Mouse (Mus musculus): ENCODE measurements at regions not wholly inside any gene's neighbourhood (a gene's known extent, or its start where the extent isn't known, plus 50 kb on each side); places are given as distances from the start of the nearest gene placed in this dataset.

DNA sequence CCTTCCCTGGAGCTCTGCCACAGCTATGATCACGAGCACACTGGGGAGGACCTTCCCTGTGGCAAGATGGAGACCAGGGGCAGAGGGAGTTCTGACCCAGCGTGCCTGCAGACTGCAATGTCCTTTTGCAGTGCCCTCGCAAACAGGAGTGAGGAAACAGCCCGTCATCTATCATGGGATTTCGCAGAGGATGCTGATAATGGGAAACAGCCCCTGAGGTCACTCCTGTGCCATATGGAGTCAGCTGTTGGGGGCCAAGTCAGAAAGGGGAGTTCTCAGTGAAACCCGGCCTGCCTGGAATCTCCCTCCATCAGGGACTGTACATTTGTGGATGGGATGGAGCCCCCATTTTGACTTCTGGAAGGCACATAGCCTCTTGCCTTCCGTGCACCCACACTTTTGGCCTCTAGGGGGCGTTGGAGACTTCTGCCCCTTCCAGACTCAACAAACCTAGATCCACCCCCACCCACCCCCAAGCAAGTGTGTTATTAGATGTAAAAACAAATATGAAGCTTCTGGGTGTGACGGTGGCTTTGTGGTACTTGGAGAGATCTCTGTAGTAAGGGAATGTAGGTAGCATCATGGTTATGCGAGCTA, 98.1 kb downstream of the Kdr start:
- DNase-seq (ENCODE audit: low read depth), result no peak

DNA sequence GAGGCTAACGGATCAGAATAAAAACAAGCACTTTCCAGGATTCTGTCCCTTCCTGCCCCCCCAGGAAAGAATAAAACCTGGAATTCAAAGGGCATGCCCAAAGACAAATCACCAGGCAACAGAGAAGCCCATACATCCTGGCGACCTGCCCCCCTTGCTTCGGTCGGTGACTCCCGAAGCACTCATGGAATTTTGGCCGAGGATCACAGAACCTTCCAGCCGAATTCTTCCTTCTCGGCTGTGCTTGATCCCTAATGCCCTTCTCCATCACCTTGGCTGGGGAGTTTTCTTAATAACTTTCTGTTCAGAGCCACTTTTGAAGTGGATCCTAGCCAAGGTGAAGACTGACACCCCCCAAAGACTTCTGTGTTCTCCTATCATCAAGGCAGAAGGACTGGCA, 99.9 kb downstream of the Kdr start:
- no peak for DNase-seq (ENCODE audit: low read depth)

DNA sequence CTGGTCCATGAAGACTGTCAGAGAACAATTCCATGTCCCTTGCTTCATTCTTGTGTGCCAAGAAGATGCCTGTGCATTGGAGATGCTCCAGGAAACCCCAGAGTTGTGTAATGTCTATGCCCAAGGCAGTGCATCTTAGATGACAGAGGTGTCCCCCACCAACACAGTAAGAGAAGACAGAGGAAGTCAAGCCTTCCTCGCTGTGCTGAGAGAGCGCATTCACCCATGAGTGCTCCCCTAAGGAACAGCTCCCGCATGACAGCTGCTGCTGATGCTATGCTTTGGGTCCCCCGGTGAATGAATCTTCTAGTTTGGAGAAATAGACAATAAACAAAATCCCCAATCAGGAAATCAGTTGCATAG, 100.7 kb downstream of the Kdr start:
- no peak for DNase-seq (ENCODE audit: low read depth)

DNA sequence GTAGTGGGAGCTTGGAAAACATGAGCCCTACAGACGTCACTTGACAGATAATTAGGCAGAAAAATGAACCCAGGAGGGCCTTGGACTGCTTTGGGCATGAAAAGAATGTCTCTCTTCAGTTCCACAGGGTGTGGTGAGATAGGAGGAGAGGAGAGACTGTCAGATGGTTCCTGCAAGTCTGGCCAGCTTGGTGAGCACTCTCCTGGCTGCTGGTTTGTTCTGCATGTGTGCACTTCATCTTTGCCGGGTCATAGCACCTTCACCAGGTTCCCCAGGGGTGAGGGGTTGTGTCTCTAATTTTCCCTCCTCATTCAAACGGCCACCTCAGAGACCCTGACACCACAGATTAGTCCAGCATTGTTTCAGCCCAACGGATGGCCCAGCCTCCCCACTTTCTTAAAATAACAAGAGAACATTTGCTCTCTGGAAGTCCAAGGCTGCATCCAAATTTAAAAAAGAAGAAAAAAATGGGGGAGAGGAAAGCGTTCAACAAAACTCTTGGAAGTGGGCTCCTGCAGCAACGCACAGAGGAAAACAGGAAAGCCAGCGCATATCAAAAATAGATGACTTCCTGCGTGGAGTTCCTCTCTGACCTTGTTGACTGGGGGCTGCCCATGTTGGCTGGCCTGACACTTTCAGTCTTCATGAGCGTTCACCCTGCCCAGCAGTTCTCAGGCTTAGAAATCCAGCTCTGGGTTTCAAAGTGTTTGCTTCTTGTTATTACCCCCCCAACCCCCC, 101.2 kb downstream of the Kdr start:
- DNase-seq (ENCODE audit: low read depth), result no peak

DNA sequence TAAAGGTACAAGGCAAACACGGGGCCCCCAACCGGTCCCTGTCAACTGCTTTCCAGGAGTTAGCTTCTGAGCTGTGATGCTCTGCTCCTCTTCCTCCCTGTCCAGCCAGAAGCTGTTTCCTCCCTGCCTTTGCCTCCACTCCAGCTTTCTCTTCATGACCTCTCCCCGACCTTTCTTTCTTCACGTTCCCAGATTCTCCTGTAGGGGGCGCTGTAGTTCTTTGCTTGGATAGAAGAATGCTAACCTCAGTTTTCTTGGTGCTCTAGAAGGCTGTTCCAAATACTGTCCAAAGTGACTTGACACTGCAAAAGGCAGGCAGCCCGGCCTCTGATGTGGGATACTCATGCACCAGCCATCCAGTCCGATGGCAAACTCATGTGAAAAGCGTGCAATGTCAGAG, 107.1 kb downstream of the Kdr start:
- peak; percentile 88 for DNase-seq (ENCODE audit: low read depth)

DNA sequence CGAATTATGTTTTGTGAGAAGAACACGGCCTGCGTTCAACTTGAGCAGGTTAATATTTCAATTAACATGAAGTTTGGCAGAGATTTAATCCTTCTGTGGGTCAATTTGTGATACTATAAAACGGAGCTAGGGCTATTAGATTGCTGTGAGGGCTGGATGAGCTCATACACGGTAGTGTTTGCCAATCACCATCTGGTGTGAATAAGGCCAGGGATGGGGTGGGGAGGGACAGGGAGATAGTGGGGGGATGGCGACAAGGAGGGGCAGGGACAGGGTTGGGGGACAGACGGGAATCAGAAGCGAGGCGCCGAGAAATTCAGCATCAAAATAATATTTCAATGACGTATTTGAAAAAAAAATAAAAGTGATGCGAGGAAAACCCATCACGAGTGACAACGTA, 107.6 kb downstream of the Kdr start:
- DNase-seq (ENCODE audit: low read depth), result no peak

DNA sequence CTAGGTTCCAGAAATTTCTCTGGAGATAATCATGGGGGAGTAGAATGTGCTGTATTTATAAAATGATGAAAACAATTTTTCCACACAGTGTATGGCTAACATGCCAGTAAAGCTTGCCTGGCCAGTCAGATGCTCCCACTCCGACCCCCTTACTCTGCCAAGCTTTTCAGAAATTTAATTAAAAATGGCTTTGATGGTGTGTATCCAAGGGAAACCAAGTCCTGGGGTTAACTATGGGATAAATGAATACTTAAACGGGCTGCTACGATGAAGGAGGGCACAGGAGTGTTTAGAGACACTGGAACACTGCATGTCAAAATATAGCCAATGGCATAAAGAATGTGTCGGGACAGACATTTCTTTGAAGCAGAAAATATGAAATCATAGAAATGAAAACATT, 108.7 kb downstream of the Kdr start:
- no peak for DNase-seq (ENCODE audit: low read depth)

DNA sequence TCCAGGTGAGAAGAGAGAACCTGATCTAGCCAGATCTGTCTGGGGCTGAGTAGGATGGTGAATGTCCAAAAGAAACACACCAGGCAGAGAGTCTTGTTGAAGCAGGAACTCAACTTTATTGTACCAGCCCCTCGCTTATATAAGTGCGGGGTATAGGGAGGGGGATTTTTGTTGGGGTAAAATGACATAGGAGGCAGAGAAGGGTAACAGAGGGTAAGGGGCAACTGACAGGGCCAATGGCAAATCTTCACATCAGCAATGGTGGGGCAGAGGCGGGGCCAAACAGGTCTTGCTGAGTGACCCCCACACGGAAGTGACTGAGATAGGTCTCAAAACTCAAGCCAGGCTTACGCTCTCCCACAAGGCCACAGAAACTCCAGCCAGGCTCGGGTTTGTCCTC, 113.2 kb downstream of the Kdr start:
- no peak for DNase-seq (ENCODE audit: low read depth)

DNA sequence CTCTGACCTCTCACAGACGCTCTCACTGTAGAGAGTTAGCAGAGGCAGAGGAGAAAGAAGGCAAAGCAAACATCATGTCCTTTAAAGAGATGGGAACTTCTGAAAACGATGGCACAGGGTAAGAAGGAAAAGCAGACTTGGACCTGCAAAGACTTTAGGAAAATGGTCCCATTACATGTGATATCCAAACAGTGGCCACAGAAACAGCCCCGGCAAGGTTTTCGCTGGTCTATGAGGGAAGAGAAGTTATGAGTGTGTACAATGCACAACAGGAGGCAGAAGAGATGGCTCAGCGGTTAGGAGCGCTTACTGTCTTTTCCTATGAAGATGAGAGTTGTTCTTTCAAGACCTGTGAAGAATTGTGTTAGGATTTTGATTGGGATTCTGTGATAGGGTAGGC, 114.9 kb downstream of the Kdr start:
- no peak for DNase-seq (ENCODE audit: low read depth)

DNA sequence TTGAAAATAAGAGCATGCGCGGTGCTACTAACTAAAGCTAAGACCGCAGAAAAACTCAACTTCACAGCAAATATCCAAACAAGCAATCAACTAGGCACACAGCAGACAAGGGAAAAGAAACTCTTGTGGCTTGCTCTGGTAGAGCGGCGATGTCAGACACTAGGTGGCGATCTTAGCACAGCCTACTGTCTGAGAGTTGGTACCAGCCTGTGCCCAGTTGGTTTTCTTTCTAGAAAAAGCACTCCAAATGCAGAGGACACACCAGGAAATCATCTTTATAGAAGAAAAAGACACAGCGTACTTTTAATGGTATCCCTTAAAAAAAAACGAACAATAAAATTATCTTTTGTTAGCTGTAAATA, 115.6 kb downstream of the Kdr start:
- DNase-seq (ENCODE audit: low read depth), result peak; percentile 39

DNA sequence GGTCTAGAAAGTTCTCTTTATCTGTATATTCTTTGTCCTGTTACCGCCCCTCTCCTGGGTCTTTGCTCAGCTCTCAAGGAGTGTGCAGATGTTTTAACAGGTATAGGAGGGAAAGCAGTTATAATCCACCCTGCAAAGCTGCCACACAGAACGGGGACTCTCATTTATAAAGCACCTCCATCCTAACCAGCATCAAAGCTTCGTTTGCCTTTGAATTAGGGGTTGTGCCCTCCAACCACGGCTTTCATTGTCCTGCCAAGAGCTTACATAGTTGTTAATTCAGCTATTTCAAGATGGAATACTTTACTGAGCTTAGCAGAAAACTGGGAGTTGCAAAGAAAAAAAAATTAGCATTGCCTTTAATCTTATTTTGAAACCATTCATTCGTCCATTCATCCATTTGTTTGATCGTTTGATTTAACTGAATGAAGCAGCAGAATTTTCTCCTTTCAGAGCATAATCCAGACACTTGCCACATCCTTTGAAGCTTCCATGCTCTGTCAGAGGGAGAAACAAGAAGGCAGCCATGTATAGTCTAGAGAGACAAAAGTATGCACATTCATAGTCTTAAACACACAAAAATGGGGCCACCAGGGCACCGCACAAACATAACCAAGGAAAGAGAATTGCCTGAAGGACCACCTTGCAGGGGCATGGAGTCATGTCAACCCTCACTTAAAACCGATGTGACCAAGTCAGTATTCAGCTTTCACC, 116.2 kb downstream of the Kdr start:
- DNase-seq (ENCODE audit: low read depth), result no peak

DNA sequence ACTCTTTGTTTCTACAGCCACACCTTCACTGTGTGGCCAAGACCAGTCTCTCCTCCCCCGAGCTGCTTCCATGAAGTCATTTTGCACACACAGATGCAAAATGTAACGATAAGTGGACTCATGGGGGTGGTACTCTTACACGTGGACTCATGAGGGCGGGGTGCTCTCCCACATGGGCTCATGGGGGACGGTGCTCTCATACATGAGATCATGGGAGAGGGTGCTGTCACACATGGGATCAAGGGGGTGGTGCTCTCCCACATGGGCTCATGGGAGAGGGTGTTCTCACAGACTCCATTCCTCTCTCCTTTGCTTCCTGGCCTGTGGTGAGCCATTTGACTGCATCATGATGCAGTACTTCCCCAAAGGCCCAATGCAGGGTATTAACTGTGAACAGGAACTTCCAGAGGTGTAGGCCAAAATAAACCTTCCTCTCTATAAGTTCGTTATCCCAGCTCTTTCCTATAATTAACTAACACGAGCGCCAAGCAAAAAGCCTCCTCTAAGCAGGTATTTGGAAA, 118.9 kb downstream of the Kdr start:
- no peak for DNase-seq (ENCODE audit: low read depth)

DNA sequence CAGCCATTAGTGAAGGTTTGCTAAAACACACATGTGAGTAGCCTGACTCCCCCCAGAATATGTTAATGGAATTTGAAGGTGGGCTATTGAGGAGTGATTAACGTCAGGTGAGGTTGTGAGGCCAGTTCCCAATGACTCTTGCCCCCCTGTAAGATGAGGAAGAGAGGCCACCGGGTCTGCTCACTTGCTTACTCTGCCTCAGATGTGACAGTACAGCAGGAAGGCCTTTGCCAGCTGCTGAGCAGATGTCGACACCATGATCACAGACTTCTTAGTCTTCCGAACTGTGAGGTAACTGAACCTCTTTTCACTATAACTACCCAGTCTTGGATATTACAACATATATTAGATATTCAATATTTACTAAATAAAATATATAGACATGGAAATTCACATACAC, 127.4 kb downstream of the Kdr start:
- DNase-seq (ENCODE audit: low read depth), result no peak

DNA sequence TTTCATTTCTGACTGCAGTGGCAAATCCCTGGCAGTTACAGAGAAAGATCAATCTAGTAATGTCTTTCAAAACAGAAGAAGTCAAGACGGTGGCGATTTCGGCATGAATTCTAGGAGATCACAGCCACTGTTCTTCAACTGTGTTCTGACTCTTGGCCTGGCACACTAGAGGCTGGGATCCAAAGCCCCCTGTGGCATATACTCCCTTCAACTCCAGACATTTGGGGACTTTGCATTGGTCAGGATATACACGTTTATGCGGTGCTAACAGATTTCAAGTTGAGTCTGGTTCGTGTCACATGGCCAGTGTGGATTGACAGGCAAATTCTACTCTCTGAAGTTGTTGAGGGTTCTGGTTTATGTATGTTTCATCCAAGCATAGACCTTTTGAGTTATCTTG, 130.3 kb downstream of the Kdr start:
- DNase-seq (ENCODE audit: low read depth), result no peak

DNA sequence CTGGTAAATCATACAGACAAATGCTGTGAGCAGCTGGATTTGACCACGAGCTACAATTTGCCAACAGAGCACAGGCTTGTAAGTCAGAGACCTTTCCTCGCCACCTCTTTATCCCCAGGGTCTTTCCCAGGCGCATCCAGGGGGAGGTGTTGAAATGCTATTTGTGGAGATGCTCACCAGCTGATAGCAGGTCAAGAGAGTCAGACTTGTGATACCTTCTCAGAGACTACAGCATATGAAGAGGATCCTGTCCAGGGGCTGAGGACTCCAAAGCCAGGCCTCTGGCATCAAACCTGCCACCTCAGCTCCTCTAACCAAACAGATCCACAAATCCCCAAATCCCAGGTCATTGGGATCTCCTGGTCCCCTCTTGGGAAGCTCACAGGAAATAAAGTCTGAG, 130.9 kb downstream of the Kdr start:
- no peak for DNase-seq (ENCODE audit: low read depth)

DNA sequence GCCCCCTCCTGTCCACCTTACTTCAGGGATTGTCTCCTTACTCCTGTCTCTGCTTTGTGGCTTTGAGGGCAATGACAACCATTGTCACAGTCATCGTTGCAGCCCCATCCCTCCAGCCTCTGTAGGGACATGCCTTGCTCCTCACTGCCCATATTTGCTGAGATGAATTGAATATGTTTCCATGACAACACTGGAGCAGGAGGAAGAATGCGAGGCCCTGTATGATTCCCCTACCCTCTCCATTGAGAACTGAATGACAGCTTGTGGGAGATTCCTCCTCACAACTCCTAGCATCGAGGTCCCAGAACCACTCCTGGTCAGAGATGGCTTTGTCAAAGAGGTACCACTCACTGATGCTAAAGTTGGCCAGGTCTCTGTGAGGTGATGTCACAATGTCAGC, 132.2 kb downstream of the Kdr start:
- no peak for DNase-seq (ENCODE audit: low read depth)

DNA sequence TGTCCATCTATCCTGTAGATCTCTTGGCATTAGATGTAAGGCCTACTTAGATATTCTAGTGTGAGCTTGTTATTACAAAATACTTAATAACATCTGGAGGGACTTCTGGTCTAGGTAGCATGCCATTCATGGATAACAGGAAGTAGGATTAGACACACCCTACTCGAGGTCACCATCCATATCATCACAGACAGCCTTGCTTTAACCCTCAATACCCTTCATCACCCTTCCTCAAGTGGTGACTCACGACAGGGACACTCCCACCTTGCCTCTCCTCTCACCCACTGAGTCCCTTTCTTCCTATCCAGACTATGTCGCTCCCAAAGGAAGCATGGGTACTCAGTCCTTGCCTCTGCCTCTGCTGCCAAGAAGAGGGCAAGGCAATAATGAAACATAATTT, 134.5 kb downstream of the Kdr start:
- DNase-seq (ENCODE audit: low read depth), result no peak

DNA sequence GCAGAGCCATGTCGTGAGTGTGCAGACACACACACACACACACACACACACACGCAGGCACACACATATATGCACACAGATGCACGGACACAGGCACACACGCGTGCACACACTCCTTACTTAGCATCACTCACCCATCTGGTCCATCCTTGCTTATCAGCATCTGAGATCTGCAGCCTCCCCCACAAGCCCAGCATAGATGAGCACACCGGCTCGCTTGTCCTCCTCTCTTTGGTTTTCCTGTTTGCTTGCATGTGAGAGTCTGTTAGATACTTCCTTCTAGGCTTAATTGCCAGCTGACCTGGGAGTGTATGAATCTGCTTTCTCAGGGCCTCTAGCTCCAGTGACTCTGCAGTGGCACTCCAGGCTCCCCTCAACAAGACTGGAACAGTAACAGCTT, 137.8 kb downstream of the Kdr start:
- DNase-seq (ENCODE audit: low read depth), result no peak

DNA sequence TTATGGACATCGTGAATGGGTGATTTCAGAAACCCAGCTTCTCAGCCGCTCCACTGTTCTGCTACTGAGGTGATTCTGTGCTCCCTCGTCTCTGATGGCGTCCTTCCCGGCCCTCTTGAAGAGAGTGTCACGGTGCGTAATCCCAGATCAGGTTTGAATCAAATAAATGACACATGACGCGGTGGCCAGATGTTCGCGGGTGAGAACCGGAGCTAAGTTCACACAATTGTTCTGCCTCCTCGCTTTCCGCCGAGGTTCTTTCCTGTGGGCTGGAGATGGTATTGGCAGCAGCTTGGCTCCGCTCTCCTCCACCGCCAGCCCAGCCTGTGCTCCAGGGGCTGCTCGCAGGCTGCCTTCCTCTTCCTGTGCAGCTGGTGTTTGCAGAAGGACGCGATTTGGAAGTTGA, 142.7 kb downstream of the Kdr start:
- DNase-seq (ENCODE audit: low read depth), result no peak

DNA sequence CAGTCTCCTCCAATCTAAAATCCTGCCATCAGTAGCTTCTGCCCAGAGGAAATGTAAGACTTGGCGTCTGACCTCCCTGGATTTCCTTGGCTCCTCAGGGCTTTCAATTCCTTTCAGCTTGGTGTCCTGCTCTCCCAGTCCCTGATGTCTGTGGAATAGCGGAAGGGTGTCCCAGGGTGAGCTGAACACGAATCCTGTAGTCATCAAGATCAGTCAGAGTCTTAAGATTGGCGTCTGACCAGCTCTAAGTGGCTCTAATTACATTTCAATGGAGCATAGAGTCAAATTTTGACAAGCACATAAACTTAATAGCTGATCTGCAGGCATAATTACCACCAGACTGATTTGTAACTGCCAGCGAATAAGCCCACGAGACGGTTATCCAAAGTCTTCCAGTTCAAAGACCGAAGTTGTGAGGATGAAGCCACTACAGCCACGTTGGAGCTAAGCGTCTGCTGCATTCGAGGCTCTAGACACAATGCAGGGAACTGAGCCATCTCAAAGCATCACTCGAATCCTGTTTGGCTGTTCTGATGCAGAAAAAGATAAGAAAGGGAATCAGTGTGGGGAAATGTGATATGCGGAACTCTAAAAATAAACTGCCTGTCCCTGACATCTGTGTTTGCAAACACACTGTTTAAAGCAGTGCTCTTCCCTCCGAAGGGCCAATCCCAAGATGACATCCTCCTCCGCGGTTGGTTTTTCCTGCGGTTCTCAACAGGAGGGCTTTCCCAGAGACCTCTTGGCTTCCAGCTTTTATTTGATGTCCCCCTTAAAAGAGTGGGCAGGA, 143.3 kb downstream of the Kdr start:
- no peak for DNase-seq (ENCODE audit: low read depth)

DNA sequence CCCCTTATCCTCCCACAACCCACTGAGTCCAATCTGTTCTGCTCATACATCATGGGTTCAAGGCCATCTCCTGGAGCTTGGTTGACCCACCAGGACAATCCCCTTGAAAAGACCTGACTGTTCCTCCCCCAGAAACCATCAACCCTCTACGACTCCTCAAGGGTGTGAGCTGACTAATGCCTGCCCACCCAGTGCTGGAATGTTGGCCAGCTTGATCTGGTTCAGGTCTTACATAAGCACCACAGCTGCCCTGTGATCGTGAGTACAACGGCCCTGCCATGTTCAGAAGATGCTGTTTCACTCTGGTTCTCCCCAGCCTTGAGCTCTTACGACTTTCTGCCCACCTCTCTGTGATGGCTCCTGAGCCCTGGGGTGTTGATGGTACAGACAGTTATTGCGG, 145.9 kb downstream of the Kdr start:
- no peak for DNase-seq (ENCODE audit: low read depth)

DNA sequence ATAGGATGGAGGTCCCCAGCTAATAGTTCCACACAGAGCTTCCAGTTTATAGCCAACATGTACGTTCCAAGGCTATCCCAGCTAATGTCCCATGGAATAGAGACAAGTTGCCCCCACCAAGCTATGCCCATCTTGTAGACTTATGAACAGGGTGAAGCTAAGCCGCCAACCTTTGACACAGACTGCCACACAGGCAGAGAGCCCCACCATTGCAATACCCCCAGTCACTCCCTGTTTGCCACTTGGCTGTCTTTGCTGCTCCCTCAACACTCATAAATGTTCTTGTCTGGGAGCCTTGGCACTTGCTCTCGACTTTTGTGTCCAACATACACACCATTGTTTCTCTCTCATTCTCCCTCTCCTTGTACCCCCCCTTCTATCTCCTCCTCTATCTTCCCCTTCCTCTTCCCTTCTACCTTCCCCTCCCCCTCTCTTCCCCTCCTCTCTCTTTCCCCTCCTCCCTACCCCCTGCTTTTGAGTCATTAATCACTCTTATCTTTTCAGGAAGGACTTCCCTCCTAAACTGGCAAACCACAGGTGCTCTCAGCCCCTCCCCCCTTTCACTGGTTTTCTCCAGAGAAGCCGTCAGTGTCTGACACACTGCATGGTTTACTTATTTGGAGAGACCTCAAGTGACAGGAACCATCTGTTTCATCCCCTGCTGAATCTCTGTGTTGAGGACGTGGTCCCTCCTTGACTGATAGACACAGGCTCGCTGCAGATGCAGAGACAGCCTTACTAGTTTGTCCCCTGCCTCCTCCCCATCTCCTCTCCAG, 148.2 kb downstream of the Kdr start:
- peak; percentile 74 for DNase-seq (ENCODE audit: low read depth)

Data from c-Kit-positive CD71-negative TER-119-negative erythroid progenitor cells, embryonic 14.5 days (primary cell).